Mouse (Mus musculus): ENCODE measurements around the gene Rhpn2. TPM values are rescaled to one million over a fixed set of nuclear protein-coding genes. Genes with fewer than 3 reads are reported as not detected.
A peak's percentile ranks its signal among the peaks of the same experiment; 100 is the strongest.

Gene Rhpn2
- polyA plus RNA-seq, 1 experiment from 2014 or later = 95.3 TPM

GRCm38 (mm10) chr7:35342498-35342897, 8.5 kb downstream of the Rhpn2 start:
- no peak for ATAC-seq
- no peak overlapping the region for H3K4me3 ChIP-seq (ENCODE audit: low read length)
- H3K9ac ChIP-seq (ENCODE audit: low read depth, low read length) = no peak overlapping the region
- no peaks in the 10 kb centered on the region for H3K36me3 ChIP-seq (ENCODE audit: control insufficient read depth, insufficient read depth, low read length)
- H3K27me3 ChIP-seq (replicated peaks; ENCODE audit: control insufficient read depth, insufficient read depth, low read length) = no peaks in the 10 kb centered on the region
- H3K9me3 ChIP-seq (ENCODE audit: control insufficient read depth, low read length) = no peaks in the 10 kb centered on the region
- H3K4me1 ChIP-seq (ENCODE audit: control insufficient read depth, insufficient read depth, low read length) = peaks cover 22% of the 10 kb centered on the region
- WGBS = 48% methylated on average over 4 of the region's 4 CpGs
- H3K27ac ChIP-seq (ENCODE audit: low read length) = peak overlapping the region; percentile 66
- H3K4me2 ChIP-seq (ENCODE audit: low read depth, low read length) = no peak overlapping the region

GRCm38 (mm10) chr7:35344785-35345330, 10.9 kb downstream of the Rhpn2 start:
- Histone ChIP-seq H3K4me3 (ENCODE audit: low read length) (no peak overlapping the region), H3K4me2 (ENCODE audit: low read depth, low read length) (peak overlapping the region; percentile 35), H3K9ac (ENCODE audit: low read depth, low read length) (no peak overlapping the region), H3K36me3 (ENCODE audit: control insufficient read depth, insufficient read depth, low read length) (no peaks in the 10 kb centered on the region), H3K4me1 (ENCODE audit: control insufficient read depth, insufficient read depth, low read length) (peaks cover 25% of the 10 kb centered on the region), H3K9me3 (ENCODE audit: control insufficient read depth, low read length) (no peaks in the 10 kb centered on the region), H3K27me3 (replicated peaks; ENCODE audit: control insufficient read depth, insufficient read depth, low read length) (no peaks in the 10 kb centered on the region), H3K27ac (ENCODE audit: low read length) (peak overlapping the region; percentile 83)
- peak; percentile 80 for ATAC-seq
- WGBS = 67% methylated on average over 5 of the region's 5 CpGs

- Histone ChIP-seq H3K27ac (ENCODE audit: low read length) (peak overlapping the region; percentile 91), H3K27me3 (replicated peaks; ENCODE audit: control insufficient read depth, insufficient read depth, low read length) (no peaks in the 10 kb centered on the region), H3K36me3 (ENCODE audit: control insufficient read depth, insufficient read depth, low read length) (no peaks in the 10 kb centered on the region), H3K9ac (ENCODE audit: low read depth, low read length) (0 out of 2 replicates have a peak overlapping the region, but pooled peaks have one; percentile 24), H3K4me3 (ENCODE audit: low read length) (peak overlapping the region; percentile 15; the same call in 1 of the 2 replicates), H3K4me1 (ENCODE audit: control insufficient read depth, insufficient read depth, low read length) (peaks cover 18% of the 10 kb centered on the region), H3K4me2 (ENCODE audit: low read depth, low read length) (peak overlapping the region; percentile 44), H3K9me3 (ENCODE audit: control insufficient read depth, low read length) (no peaks in the 10 kb centered on the region)
- peak; percentile 70 for ATAC-seq
- 47% methylated on average over 18 of the region's 18 CpGs for WGBS
Observed at GRCm38 (mm10) chr7:35347918-35348700, 14.1 kb downstream of the Rhpn2 start.

GRCm38 (mm10) chr7:35349022-35349421, 15.1 kb downstream of the Rhpn2 start:
- no peaks in the 10 kb centered on the region for H3K27me3 ChIP-seq (replicated peaks; ENCODE audit: control insufficient read depth, insufficient read depth, low read length)
- WGBS = 78% methylated on average over 4 of the region's 4 CpGs
- H3K4me3 ChIP-seq (ENCODE audit: low read length) = no peak overlapping the region
- ATAC-seq = no peak
- H3K4me2 ChIP-seq (ENCODE audit: low read depth, low read length) = no peak overlapping the region
- H3K9me3 ChIP-seq (ENCODE audit: control insufficient read depth, low read length) = no peaks in the 10 kb centered on the region
- peak overlapping the region; percentile 91 for H3K27ac ChIP-seq (ENCODE audit: low read length)
- H3K9ac ChIP-seq (ENCODE audit: low read depth, low read length) = no peak overlapping the region; the same call in 1 of the 2 replicates
- H3K4me1 ChIP-seq (ENCODE audit: control insufficient read depth, insufficient read depth, low read length) = peaks cover 22% of the 10 kb centered on the region
- H3K36me3 ChIP-seq (ENCODE audit: control insufficient read depth, insufficient read depth, low read length) = no peaks in the 10 kb centered on the region

GRCm38 (mm10) chr7:35349886-35350684, 16.1 kb downstream of the Rhpn2 start:
- Histone ChIP-seq H3K4me2 (ENCODE audit: low read depth, low read length) (peak overlapping the region; percentile 31; the same call in 1 of the 2 replicates), H3K36me3 (ENCODE audit: control insufficient read depth, insufficient read depth, low read length) (no peaks in the 10 kb centered on the region), H3K9me3 (ENCODE audit: control insufficient read depth, low read length) (no peaks in the 10 kb centered on the region), H3K4me3 (ENCODE audit: low read length) (no peak overlapping the region), H3K27ac (ENCODE audit: low read length) (peak overlapping the region; percentile 92), H3K9ac (ENCODE audit: low read depth, low read length) (peak overlapping the region; percentile 27; the same call in 1 of the 2 replicates), H3K27me3 (replicated peaks; ENCODE audit: control insufficient read depth, insufficient read depth, low read length) (no peaks in the 10 kb centered on the region), H3K4me1 (ENCODE audit: control insufficient read depth, insufficient read depth, low read length) (peaks cover 30% of the 10 kb centered on the region)
- WGBS = 59% methylated on average over 8 of the region's 8 CpGs
- peak; percentile 57 for ATAC-seq

GRCm38 (mm10) chr7:35351155-35351554, 17.2 kb downstream of the Rhpn2 start:
- Histone ChIP-seq H3K36me3 (ENCODE audit: control insufficient read depth, insufficient read depth, low read length) (no peaks in the 10 kb centered on the region), H3K9ac (ENCODE audit: low read depth, low read length) (no peak overlapping the region), H3K27me3 (replicated peaks; ENCODE audit: control insufficient read depth, insufficient read depth, low read length) (no peaks in the 10 kb centered on the region), H3K4me2 (ENCODE audit: low read depth, low read length) (no peak overlapping the region), H3K4me1 (ENCODE audit: control insufficient read depth, insufficient read depth, low read length) (peaks cover 31% of the 10 kb centered on the region), H3K27ac (ENCODE audit: low read length) (no peak overlapping the region), H3K4me3 (ENCODE audit: low read length) (no peak overlapping the region), H3K9me3 (ENCODE audit: control insufficient read depth, low read length) (no peaks in the 10 kb centered on the region)
- ATAC-seq = no peak
- WGBS = 82% methylated on average over 3 of the region's 3 CpGs

GRCm38 (mm10) chr7:35353306-35353705, 19.3 kb downstream of the Rhpn2 start:
- peak overlapping the region; percentile 67 for H3K27ac ChIP-seq (ENCODE audit: low read length)

GRCm38 (mm10) chr7:35355303-35355872, 21.4 kb downstream of the Rhpn2 start:
- Histone ChIP-seq H3K27ac (ENCODE audit: low read length) (peak overlapping the region; percentile 85), H3K9me3 (ENCODE audit: control insufficient read depth, low read length) (no peaks in the 10 kb centered on the region), H3K4me1 (ENCODE audit: control insufficient read depth, insufficient read depth, low read length) (peaks cover 22% of the 10 kb centered on the region), H3K36me3 (ENCODE audit: control insufficient read depth, insufficient read depth, low read length) (no peaks in the 10 kb centered on the region), H3K4me3 (ENCODE audit: low read length) (no peak overlapping the region), H3K9ac (ENCODE audit: low read depth, low read length) (peak overlapping the region; percentile 52), H3K27me3 (replicated peaks; ENCODE audit: control insufficient read depth, insufficient read depth, low read length) (no peaks in the 10 kb centered on the region), H3K4me2 (ENCODE audit: low read depth, low read length) (0 out of 2 replicates have a peak overlapping the region, but pooled peaks have one; percentile 15)
- 23% methylated on average over 5 of the region's 5 CpGs for WGBS
- ATAC-seq = peak; percentile 86

More at GRCm38 (mm10) chr7:35353306-35353705, 19.3 kb downstream of the Rhpn2 start:
- ATAC-seq = no peak
- no peaks in the 10 kb centered on the region for H3K27me3 ChIP-seq (replicated peaks; ENCODE audit: control insufficient read depth, insufficient read depth, low read length)
- H3K9ac ChIP-seq (ENCODE audit: low read depth, low read length) = no peak overlapping the region
- peaks cover 31% of the 10 kb centered on the region for H3K4me1 ChIP-seq (ENCODE audit: control insufficient read depth, insufficient read depth, low read length)
- 91% methylated on average over 15 of the region's 15 CpGs for WGBS
- H3K36me3 ChIP-seq (ENCODE audit: control insufficient read depth, insufficient read depth, low read length) = no peaks in the 10 kb centered on the region
- H3K4me2 ChIP-seq (ENCODE audit: low read depth, low read length) = no peak overlapping the region
- H3K9me3 ChIP-seq (ENCODE audit: control insufficient read depth, low read length) = no peaks in the 10 kb centered on the region
- no peak overlapping the region for H3K4me3 ChIP-seq (ENCODE audit: low read length)

GRCm38 (mm10) chr7:35357621-35358020, 23.7 kb downstream of the Rhpn2 start:
- no peak overlapping the region for H3K4me2 ChIP-seq (ENCODE audit: low read depth, low read length)
- peaks cover 17% of the 10 kb centered on the region for H3K4me1 ChIP-seq (ENCODE audit: control insufficient read depth, insufficient read depth, low read length)
- WGBS = 83% methylated on average over 12 of the region's 12 CpGs
- no peak overlapping the region for H3K9ac ChIP-seq (ENCODE audit: low read depth, low read length)
- no peak overlapping the region for H3K27ac ChIP-seq (ENCODE audit: low read length)
- H3K4me3 ChIP-seq (ENCODE audit: low read length) = no peak overlapping the region
- no peak for ATAC-seq
- no peaks in the 10 kb centered on the region for H3K9me3 ChIP-seq (ENCODE audit: control insufficient read depth, low read length)
- no peaks in the 10 kb centered on the region for H3K27me3 ChIP-seq (replicated peaks; ENCODE audit: control insufficient read depth, insufficient read depth, low read length)
- no peaks in the 10 kb centered on the region for H3K36me3 ChIP-seq (ENCODE audit: control insufficient read depth, insufficient read depth, low read length)

Measured in intestine, embryonic 16.5 days (tissue).